Mouse (Mus musculus) heart, embryonic 15.5 days (tissue): ENCODE measurements around the gene Sbk2. TPM values are rescaled to one million over a fixed set of nuclear protein-coding genes. Genes with fewer than 3 reads are reported as not detected.

Source experiments
- ATAC-seq: fragments of 200-750 bp; cut with Nextera tagmentation; replicated peaks from 2 replicates; pipeline ENCODE4 v1.8.0; 2017; ENCODE audit warnings: low read depth, moderate TSS enrichment; ENCODE audit not compliant: insufficient number of reproducible peaks, insufficient read depth, low FRiP score
- H3K27ac ChIP-seq: fragments of 300-500 bp; sonication (generic); 2 replicates; pipeline ENCODE4 v1.5.1; 2015; ENCODE audit warnings: mild to moderate bottlenecking, inconsistent platforms
- H3K27me3 ChIP-seq: fragments of 300-500 bp; sonication (generic); 2 replicates; pipeline ENCODE4 v1.6.1; 2015; ENCODE audit warnings: inconsistent platforms
- H3K36me3 ChIP-seq: fragments of 300-500 bp; sonication (generic); 2 replicates; pipeline ENCODE4 v1.6.1; 2015; ENCODE audit warnings: mild to moderate bottlenecking, inconsistent platforms
- H3K4me1 ChIP-seq: fragments of 300-500 bp; sonication (generic); replicated peaks from 2 replicates; pipeline ENCODE4 v1.6.1; 2015; ENCODE audit warnings: inconsistent platforms
- H3K4me2 ChIP-seq: fragments of 300-500 bp; sonication (generic); 2 replicates; pipeline ENCODE4 v1.6.1; 2015; ENCODE audit warnings: inconsistent platforms, mild to moderate bottlenecking, moderate library complexity
- H3K4me3 ChIP-seq: fragments of 300-500 bp; sonication (generic); 2 replicates; pipeline ENCODE4 v1.5.1; 2015; ENCODE audit warnings: mild to moderate bottlenecking, inconsistent platforms
- H3K9ac ChIP-seq: fragments of 300-500 bp; sonication (generic); 2 replicates; pipeline ENCODE4 v1.6.1; 2015; ENCODE audit warnings: mild to moderate bottlenecking, inconsistent platforms
- H3K9me3 ChIP-seq: fragments of 300-500 bp; sonication (generic); replicated peaks from 2 replicates; pipeline ENCODE4 v1.6.1; 2016; ENCODE audit warnings: inconsistent platforms
- WGBS: fragments of 180-500 bp; shearing (Covaris S2); methylation state at CpG from one replicate; pipeline ENCODE4 v1.1.7; 2015; ENCODE audit warnings: mixed read lengths; 5-methylcytosine and 5-hydroxymethylcytosine counted together
- polyA plus RNA-seq: library from polyadenylated mRNA; unstranded; fragments of >200 nt; fragmentation: Nextera tagmentation; extraction: Ambion mirVana; gene quantifications from 2 replicates; pipeline ENCODE4 v1.2.1, GENCODE M21; 2015

The Sbk2 gene
- polyA plus RNA-seq, 1 experiment from 2014 or later = 4.8 TPM

DNA sequence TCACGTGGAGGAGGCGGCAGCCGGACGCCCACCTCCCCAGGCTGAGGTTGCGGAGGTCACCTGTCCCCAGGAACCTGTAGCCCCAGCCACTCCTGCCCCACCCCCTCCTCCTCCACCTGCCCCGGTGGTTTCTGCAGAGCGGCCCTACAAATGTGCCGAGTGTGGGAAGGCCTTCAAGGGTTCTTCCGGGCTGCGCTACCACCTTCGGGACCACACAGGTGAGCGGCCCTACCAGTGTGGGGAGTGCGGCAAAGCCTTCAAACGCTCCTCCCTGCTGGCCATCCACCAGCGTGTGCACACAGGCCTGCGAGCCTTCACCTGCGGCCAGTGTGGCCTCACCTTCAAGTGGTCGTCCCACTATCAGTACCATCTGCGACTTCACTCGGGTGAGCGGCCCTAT, 44.2 kb downstream of the Sbk2 start:
- no peak overlapping the region for H3K27ac ChIP-seq
- ATAC-seq = no peak
- H3K9ac ChIP-seq = no peak overlapping the region
- no peak overlapping the region for H3K4me2 ChIP-seq
- no peaks in the 10 kb centered on the region for H3K27me3 ChIP-seq
- H3K9me3 ChIP-seq = no peaks in the 10 kb centered on the region
- 88% methylated on average over 21 of the region's 21 CpGs for WGBS
- no peak overlapping the region for H3K4me3 ChIP-seq
- peaks cover 36% of the 10 kb centered on the region for H3K36me3 ChIP-seq
- H3K4me1 ChIP-seq = peaks cover 54% of the 10 kb centered on the region

DNA sequence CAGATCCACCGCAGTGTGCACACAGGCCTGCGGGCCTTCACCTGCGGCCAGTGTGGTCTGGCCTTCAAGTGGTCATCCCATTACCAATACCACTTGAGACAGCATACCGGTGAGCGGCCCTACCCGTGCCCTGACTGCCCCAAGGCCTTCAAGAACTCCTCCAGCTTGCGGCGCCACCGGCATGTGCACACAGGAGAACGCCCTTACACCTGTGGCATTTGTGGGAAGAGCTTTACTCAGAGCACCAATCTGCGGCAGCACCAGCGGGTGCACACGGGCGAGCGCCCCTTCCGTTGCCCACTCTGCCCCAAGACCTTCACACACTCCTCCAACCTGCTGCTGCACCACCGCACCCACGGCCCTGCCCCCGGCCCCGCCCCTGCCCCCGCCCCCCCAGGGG, 45.1 kb downstream of the Sbk2 start:
- H3K9ac ChIP-seq = no peak overlapping the region
- H3K36me3 ChIP-seq = peaks cover 36% of the 10 kb centered on the region
- H3K4me2 ChIP-seq = no peak overlapping the region
- H3K27me3 ChIP-seq = no peaks in the 10 kb centered on the region
- H3K27ac ChIP-seq = no peak overlapping the region
- H3K9me3 ChIP-seq = no peaks in the 10 kb centered on the region
- no peak overlapping the region for H3K4me3 ChIP-seq
- ATAC-seq = no peak
- 86% methylated on average over 21 of the region's 21 CpGs for WGBS
- peaks cover 52% of the 10 kb centered on the region for H3K4me1 ChIP-seq

DNA sequence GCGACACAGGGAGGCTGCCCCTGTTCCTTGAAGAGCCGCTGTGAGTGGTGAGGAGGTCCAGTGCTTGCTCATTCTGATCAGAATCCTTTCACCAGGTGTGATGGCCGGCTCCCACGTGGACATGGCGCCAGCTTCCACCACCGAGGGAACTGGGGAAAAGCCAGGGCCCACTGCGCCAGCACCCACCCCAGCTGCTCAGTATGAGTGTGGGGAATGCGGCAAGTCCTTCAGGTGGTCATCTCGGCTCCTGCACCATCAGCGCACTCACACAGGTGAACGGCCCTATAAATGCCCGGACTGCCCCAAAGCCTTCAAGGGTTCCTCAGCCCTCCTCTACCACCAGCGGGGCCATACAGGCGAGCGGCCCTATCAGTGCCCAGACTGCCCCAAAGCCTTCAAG, 45.5 kb downstream of the Sbk2 start:
- H3K4me3 ChIP-seq = no peak overlapping the region
- H3K27ac ChIP-seq = no peak overlapping the region
- H3K9me3 ChIP-seq = no peaks in the 10 kb centered on the region
- H3K9ac ChIP-seq = no peak overlapping the region
- H3K27me3 ChIP-seq = no peaks in the 10 kb centered on the region
- H3K4me1 ChIP-seq = peaks cover 48% of the 10 kb centered on the region
- peaks cover 36% of the 10 kb centered on the region for H3K36me3 ChIP-seq
- H3K4me2 ChIP-seq = no peak overlapping the region
- 90% methylated on average over 15 of the region's 15 CpGs for WGBS
- no peak for ATAC-seq

DNA sequence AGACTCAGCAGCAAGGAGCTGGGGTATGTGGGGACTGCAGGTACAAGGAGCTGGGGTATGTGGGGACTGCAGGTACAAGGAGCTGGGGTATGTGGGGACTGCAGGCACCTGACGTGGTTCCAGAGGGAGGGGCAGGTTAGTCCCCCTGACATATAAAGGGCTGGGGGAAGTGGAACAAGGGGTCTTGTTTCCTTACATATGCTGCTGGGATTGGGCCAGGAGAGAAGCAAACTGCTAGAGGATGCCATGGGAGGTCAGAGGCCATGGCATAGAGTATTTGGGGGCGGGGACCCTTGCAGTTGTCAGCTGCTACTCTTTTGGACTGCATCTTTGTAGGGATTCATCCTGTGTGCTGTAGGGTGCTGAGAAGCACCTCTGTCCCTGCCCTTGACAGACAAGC, 46.7 kb downstream of the Sbk2 start:
- Histone ChIP-seq H3K4me1 (peaks cover 36% of the 10 kb centered on the region), H3K4me2 (no peak overlapping the region), H3K9me3 (no peaks in the 10 kb centered on the region), H3K9ac (no peak overlapping the region), H3K27ac (no peak overlapping the region), H3K36me3 (peaks cover 36% of the 10 kb centered on the region), H3K27me3 (no peaks in the 10 kb centered on the region), H3K4me3 (no peak overlapping the region)
- 84% methylated on average over 2 of the region's 2 CpGs for WGBS
- ATAC-seq = no peak

DNA sequence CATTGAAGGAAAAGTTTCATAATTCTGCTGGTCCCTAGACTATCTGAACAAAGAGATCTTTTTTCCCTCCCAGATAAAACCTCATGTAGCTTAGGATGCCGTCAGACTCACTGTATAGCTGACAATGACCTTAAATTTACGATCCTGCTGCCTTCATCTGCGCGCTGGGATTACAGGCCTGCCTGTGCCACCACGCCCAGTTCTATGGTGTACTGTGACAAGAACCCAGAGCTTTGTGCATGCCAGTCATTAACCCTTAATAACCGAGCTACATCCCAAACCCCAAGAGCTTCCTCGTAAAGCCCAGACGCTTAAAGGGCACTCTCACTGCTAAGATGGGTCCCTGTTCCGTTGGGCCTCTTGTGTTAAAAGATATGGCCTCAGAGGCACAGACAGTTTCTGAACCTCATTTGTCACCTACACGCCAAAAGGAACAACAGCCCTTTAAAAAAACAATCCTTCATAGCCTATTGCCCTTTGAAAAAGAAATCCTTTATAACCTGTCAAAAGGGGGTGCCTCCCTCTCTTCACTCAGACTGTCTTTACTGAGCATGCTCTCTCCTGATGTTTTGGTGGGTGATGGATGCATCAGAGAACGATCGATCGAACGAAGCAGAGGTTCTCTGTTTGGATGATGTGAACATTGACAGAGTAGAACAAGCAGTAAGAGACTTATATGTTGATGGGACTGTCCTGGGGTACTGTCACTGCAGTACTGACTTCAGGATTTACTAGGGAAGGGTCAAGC, 48.4 kb downstream of the Sbk2 start:
- Histone ChIP-seq H3K27me3 (no peaks in the 10 kb centered on the region), H3K4me2 (peak overlapping the region; percentile 74), H3K9me3 (no peaks in the 10 kb centered on the region), H3K4me1 (peaks cover 20% of the 10 kb centered on the region), H3K36me3 (peaks cover 35% of the 10 kb centered on the region), H3K9ac (peak overlapping the region; percentile 86), H3K4me3 (peak overlapping the region; percentile 77), H3K27ac (peak overlapping the region; percentile 96)
- no peak; the same call in 1 of the 2 replicates for ATAC-seq
- 19% methylated on average over 14 of the region's 14 CpGs for whole genome bisulfite sequencing

DNA sequence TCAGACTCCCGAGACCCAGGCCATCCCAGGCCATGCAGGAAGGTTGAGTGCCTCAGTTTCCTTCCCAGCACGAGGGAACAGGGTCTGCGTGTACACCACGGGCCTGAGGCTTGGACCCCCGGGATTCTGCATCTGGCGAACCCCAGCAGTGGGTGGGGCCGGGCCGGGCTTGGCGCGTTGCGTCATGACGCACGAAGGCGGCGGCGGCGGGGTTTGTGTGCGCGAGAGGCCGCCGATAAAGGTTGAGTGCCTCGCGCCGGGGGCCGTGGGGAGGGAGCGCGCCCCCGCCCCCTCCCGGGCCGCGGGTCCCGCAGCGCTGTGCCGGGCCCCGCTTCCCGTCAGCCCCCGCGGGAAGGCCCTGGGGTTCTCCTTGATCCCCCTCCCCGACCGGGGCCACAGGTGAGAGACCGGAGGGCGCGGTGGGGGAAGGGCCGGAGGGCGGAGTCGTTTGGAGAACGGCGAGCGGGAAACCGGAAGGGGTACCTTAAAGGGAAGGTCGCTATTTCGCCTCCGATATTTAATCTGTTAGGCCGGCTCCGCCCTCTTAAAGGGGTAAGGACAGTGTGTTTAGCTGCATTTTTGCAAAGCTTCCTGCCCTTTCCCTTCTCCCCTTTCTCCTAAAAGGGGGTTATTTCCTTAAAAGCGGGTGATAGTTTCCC, 49.1 kb downstream of the Sbk2 start, which contains the start of gene Zfp628:
Zfp628 (plus strand) TSS at position 211 of the 659 bp plus-strand sequence.
- peak; percentile 90 for ATAC-seq
- H3K36me3 ChIP-seq = peaks cover 27% of the 10 kb centered on the region
- H3K4me1 ChIP-seq = peaks cover 16% of the 10 kb centered on the region
- peak within 1 kb of the TSS; percentile 74 for H3K4me2 ChIP-seq
- H3K9ac ChIP-seq = peak within 1 kb of the TSS; percentile 86
- peak within 1 kb of the TSS; percentile 96 for H3K27ac ChIP-seq
- H3K27me3 ChIP-seq = no peaks in the 10 kb centered on the region
- peak within 1 kb of the TSS; percentile 77 for H3K4me3 ChIP-seq
- WGBS = under 1% methylated on average over 56 of the region's 56 CpGs
- no peaks in the 10 kb centered on the region for H3K9me3 ChIP-seq

DNA sequence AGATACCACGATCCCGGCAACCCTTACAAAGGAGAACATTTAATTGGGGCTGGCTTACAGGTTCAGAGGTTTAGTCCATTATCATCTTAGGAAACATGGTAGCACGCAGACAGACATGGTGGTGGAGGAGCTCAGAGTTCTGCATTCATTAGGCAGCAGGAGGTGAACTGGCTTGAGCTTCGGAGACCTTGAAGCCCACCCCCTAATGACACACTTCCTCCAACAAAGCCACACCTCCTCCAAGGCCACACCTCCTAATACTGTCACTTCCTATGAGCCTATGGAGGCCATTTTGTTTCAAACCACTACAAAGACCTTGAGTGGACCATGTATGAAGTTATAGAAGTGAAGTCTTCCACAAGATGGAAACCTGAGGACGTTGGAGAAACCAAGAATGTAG, 52.0 kb downstream of the Sbk2 start:
- no peak overlapping the region for H3K4me2 ChIP-seq
- H3K4me3 ChIP-seq = no peak overlapping the region
- peaks cover 16% of the 10 kb centered on the region for H3K4me1 ChIP-seq
- WGBS = 53% methylated on average over 5 of the region's 5 CpGs
- no peaks in the 10 kb centered on the region for H3K27me3 ChIP-seq
- H3K9me3 ChIP-seq = no peaks in the 10 kb centered on the region
- H3K9ac ChIP-seq = no peak overlapping the region
- 0 out of 2 replicates have a peak, but pooled peaks cover 3% of the 10 kb centered on the region for H3K36me3 ChIP-seq
- no peak overlapping the region for H3K27ac ChIP-seq
- no peak for ATAC-seq

DNA sequence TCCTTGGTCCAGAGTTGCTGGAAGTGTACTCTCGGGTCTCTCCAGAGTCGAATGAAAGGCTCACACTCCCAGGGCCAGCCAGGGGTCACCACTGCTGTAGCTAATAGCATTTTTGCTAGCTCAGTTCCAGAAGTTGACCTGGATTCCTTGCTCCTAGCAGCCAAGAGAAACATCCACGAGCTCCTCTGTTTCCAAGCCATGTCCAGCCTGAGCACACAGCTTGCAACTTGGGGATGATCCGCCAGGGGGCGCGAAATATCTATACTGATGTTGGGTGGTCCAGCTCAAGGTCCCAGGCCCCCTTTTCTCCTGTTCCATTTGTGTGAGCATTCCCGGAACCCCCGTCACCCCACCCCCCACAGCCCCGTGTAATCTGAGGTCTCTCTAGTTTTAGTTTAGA, 52.6 kb downstream of the Sbk2 start:
- H3K4me3 ChIP-seq = no peak overlapping the region
- no peak overlapping the region for H3K4me2 ChIP-seq
- no peaks in the 10 kb centered on the region for H3K9me3 ChIP-seq
- ATAC-seq = no peak
- H3K36me3 ChIP-seq = no peaks in the 10 kb centered on the region
- no peak overlapping the region for H3K27ac ChIP-seq
- H3K27me3 ChIP-seq = no peaks in the 10 kb centered on the region
- H3K4me1 ChIP-seq = peaks cover 16% of the 10 kb centered on the region
- 27% methylated on average over 9 of the region's 9 CpGs for WGBS
- H3K9ac ChIP-seq = no peak overlapping the region

DNA sequence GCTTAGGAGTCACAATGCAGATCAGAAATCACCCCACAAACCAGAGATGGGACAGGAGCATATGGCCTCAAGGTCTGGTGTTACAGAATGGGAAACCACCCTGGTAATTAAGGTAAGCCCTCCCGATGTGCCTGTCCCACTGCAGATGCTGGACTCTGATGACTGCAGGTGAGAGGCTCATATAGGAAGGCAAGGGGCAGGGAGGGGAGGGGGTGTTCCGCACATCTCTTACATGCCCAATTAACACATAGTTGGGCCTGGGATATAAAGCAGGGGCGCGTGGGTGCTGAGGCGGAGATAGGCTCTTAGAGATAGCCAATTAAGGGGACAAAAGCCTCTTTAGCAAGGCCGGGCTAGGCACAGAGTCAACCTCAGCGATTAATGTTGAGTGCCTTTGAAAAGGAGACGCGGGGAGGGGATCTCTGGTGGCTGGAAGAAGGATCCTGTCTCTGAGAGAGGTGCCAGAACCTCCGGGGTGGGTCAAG, 57.7 kb downstream of the Sbk2 start, which contains the start of gene Gm36210:
Gm36210 (minus strand) TSS at position 51 of the 485 bp plus-strand sequence.
- ATAC-seq = no peak
- Histone ChIP-seq H3K36me3 (no peaks in the 10 kb centered on the region), H3K27me3 (no peaks in the 10 kb centered on the region), H3K9ac (no peak within 1 kb of the TSS), H3K27ac (no peak within 1 kb of the TSS), H3K4me2 (no peak within 1 kb of the TSS), H3K4me3 (no peak within 1 kb of the TSS), H3K4me1 (peaks cover 4% of the 10 kb centered on the region; the same call in 1 of the 2 replicates), H3K9me3 (no peaks in the 10 kb centered on the region)
- 44% methylated on average over 10 of the region's 10 CpGs for WGBS

DNA sequence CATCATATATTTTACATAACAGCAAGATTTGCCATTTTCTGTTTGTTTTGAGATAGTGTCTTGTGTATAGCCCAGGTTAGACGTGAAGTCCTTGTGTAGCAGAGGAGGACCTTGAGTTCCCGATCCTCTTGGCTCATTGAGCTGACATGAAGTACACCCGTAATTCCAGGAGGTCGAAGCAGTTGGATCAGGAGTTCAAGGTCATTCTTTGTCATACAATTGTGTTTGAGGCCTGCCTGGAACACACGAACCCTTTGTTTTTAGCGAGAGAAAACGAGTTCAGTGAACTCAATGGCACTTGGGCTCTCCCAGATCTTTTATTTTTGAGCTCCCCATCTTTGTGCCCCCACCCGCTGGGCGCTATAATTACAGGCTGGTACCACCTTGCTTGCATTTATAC, 61.8 kb downstream of the Sbk2 start:
- Histone ChIP-seq H3K4me1 (peaks cover 18% of the 10 kb centered on the region), H3K36me3 (no peaks in the 10 kb centered on the region), H3K27ac (no peak overlapping the region), H3K4me3 (no peak overlapping the region), H3K4me2 (no peak overlapping the region), H3K9me3 (no peaks in the 10 kb centered on the region), H3K27me3 (no peaks in the 10 kb centered on the region), H3K9ac (no peak overlapping the region)
- WGBS = 77% methylated on average over 9 of the region's 9 CpGs
- no peak for ATAC-seq

DNA sequence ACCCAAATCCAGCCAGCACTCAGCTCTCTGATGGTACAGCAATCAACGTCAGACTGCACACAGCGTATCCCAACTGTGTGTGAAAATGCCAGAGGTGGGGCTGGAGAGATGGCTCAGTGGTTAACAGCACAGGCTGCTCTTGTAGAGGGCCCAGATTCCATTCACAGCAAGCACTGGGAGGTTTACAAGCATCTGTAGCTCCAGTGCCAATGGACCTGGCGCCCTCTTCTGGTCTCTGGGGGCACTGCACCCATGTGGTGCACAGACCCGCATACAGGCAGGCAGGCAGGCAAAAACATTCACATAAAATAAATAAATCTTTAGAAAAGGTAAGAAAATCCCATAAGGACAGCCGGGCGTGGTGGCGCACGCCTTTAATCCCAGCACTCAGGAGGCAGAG, 63.0 kb downstream of the Sbk2 start:
- Histone ChIP-seq H3K27ac (peak overlapping the region; percentile 37; the same call in 1 of the 2 replicates), H3K4me1 (peaks cover 13% of the 10 kb centered on the region), H3K27me3 (no peaks in the 10 kb centered on the region), H3K4me3 (no peak overlapping the region; the same call in 1 of the 2 replicates), H3K9ac (no peak overlapping the region), H3K4me2 (peak overlapping the region; percentile 69), H3K36me3 (no peaks in the 10 kb centered on the region), H3K9me3 (no peaks in the 10 kb centered on the region)
- no peak for ATAC-seq
- WGBS = 50% methylated on average over 8 of the region's 8 CpGs
